Mouse (Mus musculus) CH12.LX (cell line): ENCODE data around the gene Grin3b. TPM values are rescaled to one million over a fixed set of nuclear protein-coding genes. Genes with fewer than 3 reads are reported as not detected.

Experiments used
- DNase-seq: peaks from one replicate; pipeline ENCODE4 v3.0.0-alpha.2; 2013; ENCODE audit errors: extremely low read depth
- H3K27ac ChIP-seq: 2 replicates; pipeline ENCODE4 v1.5.1; 2012; ENCODE audit warnings: low read depth, mild to moderate bottlenecking, control low read depth, moderate library complexity; ENCODE audit not compliant: insufficient read depth
- H3K27me3 ChIP-seq: replicated peaks from 2 replicates; pipeline ENCODE3; 2012; ENCODE audit warnings: inconsistent platforms
- H3K36me3 ChIP-seq, 2 experiments: replicated peaks in 1 of 2; 2 replicates each; pipeline versions ENCODE3 to v1.6.1; 2012; ENCODE audit warnings: inconsistent platforms in 1 of 2, low read length in 1 of 2, mild to moderate bottlenecking in 1 of 2, mixed read lengths in 1 of 2, moderate library complexity in 1 of 2; ENCODE audit not compliant: control insufficient read depth in 1 of 2, insufficient read depth in 1 of 2
- H3K4me1 ChIP-seq, 2 experiments: 2 replicates each; pipeline ENCODE4 v1.6.1; 2012; ENCODE audit warnings: inconsistent platforms in 1 of 2, moderate library complexity in 1 of 2; ENCODE audit not compliant: insufficient read depth in 2 of 2, control insufficient read depth in 1 of 2
- H3K4me2 ChIP-seq: 2 replicates; pipeline ENCODE4 v1.6.1; 2012; ENCODE audit warnings: low read depth, mild to moderate bottlenecking, control low read depth; ENCODE audit not compliant: poor library complexity, insufficient read depth, severe bottlenecking
- H3K4me3 ChIP-seq, 3 experiments: fragments of 150-350 bp in 1 of 3; sonication (generic) in 1 of 3; replicated peaks in 1 of 3; 2 replicates each; pipeline versions ENCODE3 to v1.5.1; 2011 to 2012; ENCODE audit warnings: low read depth in 2 of 3, low read length in 2 of 3, mild to moderate bottlenecking in 2 of 3, moderate library complexity in 2 of 3, control low read depth in 1 of 3, improper control_type of control experiment in 1 of 3, inconsistent platforms in 1 of 3, mixed read lengths in 1 of 3; ENCODE audit not compliant: poor library complexity in 1 of 3
- H3K79me2 ChIP-seq: replicated peaks from 2 replicates; pipeline ENCODE4 v1.6.1; 2012; ENCODE audit warnings: mild to moderate bottlenecking, moderate library complexity; ENCODE audit not compliant: control insufficient read depth, poor library complexity, insufficient read depth, severe bottlenecking; ENCODE audit errors: extremely low read depth
- H3K9ac ChIP-seq: 2 replicates; pipeline ENCODE4 v1.6.1; 2012; ENCODE audit warnings: low read depth, mild to moderate bottlenecking, control low read depth, moderate library complexity; ENCODE audit not compliant: insufficient read depth
- H3K9me3 ChIP-seq: replicated peaks from 2 replicates; pipeline ENCODE3; 2012; ENCODE audit warnings: low read length, inconsistent platforms, mixed read lengths
- BHLHE40 ChIP-seq: IDR thresholded peaks from 2 replicates; pipeline ENCODE4 v1.6.1; 2011; ENCODE audit warnings: mild to moderate bottlenecking, low read depth, low read length, improper control_type of control experiment
- CHD1 ChIP-seq: IDR thresholded peaks from 2 replicates; pipeline ENCODE4 v1.6.1; 2012; ENCODE audit warnings: low read depth, low read length, improper control_type of control experiment, inconsistent platforms
- CHD2 ChIP-seq: IDR thresholded peaks from 2 replicates; pipeline ENCODE4 v1.6.1; 2011; ENCODE audit warnings: low read length, improper control_type of control experiment
- CTCF ChIP-seq, 2 experiments: IDR thresholded peaks in 1 of 2; conservative IDR thresholded peaks in 1 of 2; 2 replicates each; pipeline ENCODE4 v1.5.1; 2011 to 2012; ENCODE audit warnings: low read depth in 2 of 2, low read length in 2 of 2, improper control_type of control experiment in 1 of 2, inconsistent platforms in 1 of 2, mild to moderate bottlenecking in 1 of 2, moderate library complexity in 1 of 2
- E2F4 ChIP-seq: IDR thresholded peaks from 2 replicates; pipeline ENCODE4 v1.6.1; 2011; ENCODE audit warnings: low read depth, low read length, improper control_type of control experiment; ENCODE audit not compliant: insufficient replicate concordance
- ELF1 ChIP-seq: IDR thresholded peaks from 2 replicates; pipeline ENCODE4 v1.6.1; 2014; ENCODE audit warnings: low read depth, mild to moderate bottlenecking, inconsistent platforms, low read length, improper control_type of control experiment
- EP300 ChIP-seq: IDR thresholded peaks from 2 replicates; pipeline ENCODE4 v1.6.1; 2011; ENCODE audit warnings: low read length, improper control_type of control experiment
- ETS1 ChIP-seq: conservative IDR thresholded peaks from 2 replicates; pipeline ENCODE4 v1.6.1; 2012; ENCODE audit warnings: low read depth, mild to moderate bottlenecking, inconsistent platforms, low read length, improper control_type of control experiment, moderate library complexity
- GABPA ChIP-seq: IDR thresholded peaks from 2 replicates; pipeline ENCODE4 v1.6.1; 2012; ENCODE audit warnings: low read depth, low read length, improper control_type of control experiment, inconsistent platforms; ENCODE audit not compliant: insufficient replicate concordance
- HCFC1 ChIP-seq: IDR thresholded peaks from 2 replicates; pipeline ENCODE4 v1.6.1; 2012; ENCODE audit warnings: low read depth, mild to moderate bottlenecking, inconsistent platforms, low read length, improper control_type of control experiment
- IRF4 ChIP-seq: IDR thresholded peaks from 2 replicates; pipeline ENCODE4 v1.6.1; 2014; ENCODE audit warnings: low read depth, mild to moderate bottlenecking, inconsistent platforms, low read length, improper control_type of control experiment
- JUN ChIP-seq: IDR thresholded peaks from 2 replicates; pipeline ENCODE4 v1.6.1; 2011; ENCODE audit warnings: low read depth, mild to moderate bottlenecking, low read length, improper control_type of control experiment, moderate library complexity; ENCODE audit not compliant: insufficient read depth
- JUND ChIP-seq: conservative IDR thresholded peaks from 2 replicates; pipeline ENCODE4 v1.6.1; 2011; ENCODE audit warnings: low read depth, low read length, improper control_type of control experiment
- KAT2A ChIP-seq: IDR thresholded peaks from 2 replicates; pipeline ENCODE4 v1.6.1; 2012; ENCODE audit warnings: low read length, improper control_type of control experiment, inconsistent platforms; ENCODE audit not compliant: insufficient replicate concordance
- MEF2A ChIP-seq: IDR thresholded peaks from 2 replicates; pipeline ENCODE4 v1.6.1; 2014; ENCODE audit warnings: low read depth, mild to moderate bottlenecking, inconsistent platforms, low read length, improper control_type of control experiment, borderline replicate concordance
- MYC ChIP-seq: IDR thresholded peaks from 2 replicates; pipeline ENCODE4 v1.6.1; 2011; ENCODE audit warnings: low read depth, mild to moderate bottlenecking, improper control_type of control experiment, low read length
- NELFE ChIP-seq: IDR thresholded peaks from 2 replicates; pipeline ENCODE4 v1.6.1; 2011; ENCODE audit warnings: low read depth, low read length, improper control_type of control experiment
- NRF1 ChIP-seq: IDR thresholded peaks from 2 replicates; pipeline ENCODE4 v1.6.1; 2014; ENCODE audit warnings: low read depth, mild to moderate bottlenecking, inconsistent platforms, low read length, improper control_type of control experiment, moderate library complexity
- PAX5 ChIP-seq: IDR thresholded peaks from 2 replicates; pipeline ENCODE4 v1.6.1; 2012; ENCODE audit warnings: low read length, inconsistent platforms, mixed read lengths
- POLR2A ChIP-seq: IDR thresholded peaks from 2 replicates; pipeline ENCODE4 v1.6.1; 2011; ENCODE audit warnings: low read depth, mild to moderate bottlenecking, improper control_type of control experiment, low read length
- RAD21 ChIP-seq: IDR thresholded peaks from 2 replicates; pipeline ENCODE4 v1.6.1; 2011; ENCODE audit warnings: low read depth, mild to moderate bottlenecking, low read length, improper control_type of control experiment, moderate library complexity
- RCOR1 ChIP-seq: conservative IDR thresholded peaks from 2 replicates; pipeline ENCODE4 v1.6.1; 2012; ENCODE audit warnings: low read depth, mild to moderate bottlenecking, inconsistent platforms, low read length, improper control_type of control experiment
- SIN3A ChIP-seq: IDR thresholded peaks from 2 replicates; pipeline ENCODE4 v1.6.1; 2012; ENCODE audit warnings: low read length, improper control_type of control experiment, inconsistent platforms
- SMC3 ChIP-seq: IDR thresholded peaks from 2 replicates; pipeline ENCODE4 v1.6.1; 2011; ENCODE audit warnings: low read depth, low read length, improper control_type of control experiment
- TBP ChIP-seq: conservative IDR thresholded peaks from 2 replicates; pipeline ENCODE4 v1.6.1; 2011; ENCODE audit warnings: low read depth, low read length, improper control_type of control experiment
- TCF12 ChIP-seq: IDR thresholded peaks from 2 replicates; pipeline ENCODE4 v1.6.1; 2014; ENCODE audit warnings: low read depth, mild to moderate bottlenecking, inconsistent platforms, low read length, improper control_type of control experiment
- UBTF ChIP-seq: IDR thresholded peaks from 2 replicates; pipeline ENCODE4 v1.6.1; 2012; ENCODE audit warnings: low read depth, mild to moderate bottlenecking, inconsistent platforms, low read length, improper control_type of control experiment, moderate library complexity
- ZC3H11A ChIP-seq: IDR thresholded peaks from 2 replicates; pipeline ENCODE4 v1.6.1; 2012; ENCODE audit warnings: low read depth, mild to moderate bottlenecking, inconsistent platforms, low read length, improper control_type of control experiment
- ZKSCAN1 ChIP-seq: IDR thresholded peaks from 2 replicates; pipeline ENCODE4 v1.6.1; 2012; ENCODE audit warnings: low read depth, inconsistent platforms, low read length, improper control_type of control experiment, borderline replicate concordance
- ZMIZ1 ChIP-seq: IDR thresholded peaks from 2 replicates; pipeline ENCODE4 v1.6.1; 2012; ENCODE audit warnings: low read depth, mild to moderate bottlenecking, inconsistent platforms, low read length, improper control_type of control experiment
- ZNF384 ChIP-seq: IDR thresholded peaks from 2 replicates; pipeline ENCODE4 v1.6.1; 2012; ENCODE audit warnings: low read depth, low read length, improper control_type of control experiment, inconsistent platforms
- dilution Hi-C: fragments of 300-500 bp; cut with MboI; formaldehyde crosslinking; loops from 2 replicates; pipeline ENCODE4 v1.14.3; 2020; ENCODE audit warnings: low sequenced_read_pairs; ENCODE audit not compliant: extremely low pct_unique_long_range_greater_than_20kb, extremely low pct_ligation_motif_present
- in situ Hi-C: fragments of 300-500 bp; cut with MboI; formaldehyde crosslinking; loops from 3 replicates; pipeline ENCODE4 v1.14.3; 2019; ENCODE audit warnings: low sequenced_read_pairs, low pct_ligation_motif_present, low pct_unique_long_range_greater_than_20kb, mixed read lengths
- polyA plus RNA-seq: library from polyadenylated mRNA; unstranded; fragments of >175 nt; gene quantifications from 2 replicates; pipeline ENCODE4 v1.2.1, GENCODE M21; 2012; ENCODE audit warnings: low read depth; ENCODE audit not compliant: insufficient read length
- total RNA-seq, 2 experiments: library from RNA; depleted of rRNA; stranded (reverse); fragments of 300-350 nt in 1 of 2; fragments of >200 nt in 1 of 2; gene quantifications; 2 replicates each; pipeline ENCODE4 v1.2.3; 2012 to 2014

Gene Grin3b
- total and polyA plus RNA-seq, 3 experiments: 0.27 to 0.59 (median 0.56) TPM

DNA sequence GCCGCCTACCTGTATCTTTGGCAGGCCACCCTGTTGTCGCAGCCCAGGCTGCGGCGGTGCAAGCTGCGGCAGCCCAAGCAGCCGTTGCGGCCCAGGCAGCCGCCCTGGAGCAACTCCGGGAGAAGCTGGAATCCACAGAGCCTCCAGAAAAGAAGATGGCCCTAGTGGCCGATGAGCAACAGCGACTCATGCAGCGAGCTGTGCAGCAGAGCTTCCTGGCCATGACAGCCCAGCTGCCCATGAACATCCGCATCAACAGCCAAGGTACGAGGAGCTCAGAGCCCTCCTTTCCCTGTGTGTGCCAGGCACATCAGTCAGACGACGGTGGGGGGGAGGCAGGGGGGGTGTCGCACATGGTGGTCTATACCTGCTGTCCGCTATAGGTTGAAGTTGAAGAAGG lies 19.9 kb upstream of the Grin3b start:
- H3K36me3 ChIP-seq: peaks cover 66 to 83% of the 10 kb centered on the region in 2 experiments
- no peaks in the 10 kb centered on the region for H3K27me3 ChIP-seq
- no peak for DNase-seq
- no peak overlapping the region for H3K4me3 ChIP-seq
- no peak for TF ChIP-seq EP300
- no peak for TF ChIP-seq ELF1
- no peak for TF ChIP-seq PAX5
- no peak for TF ChIP-seq ZKSCAN1
- TF ChIP-seq CHD2: no peak
- TF ChIP-seq POLR2A: no peak
- no peak for TF ChIP-seq TBP
- no peak for TF ChIP-seq ZMIZ1
- TF ChIP-seq JUND: no peak
- no peak for TF ChIP-seq MEF2A
- no peak for TF ChIP-seq BHLHE40
- TF ChIP-seq ZC3H11A: no peak
- no peak for TF ChIP-seq JUN
- no peak for TF ChIP-seq SMC3
- no peak for TF ChIP-seq HCFC1
- no peak for TF ChIP-seq TCF12
- TF ChIP-seq RCOR1: no peak
- TF ChIP-seq ZNF384: no peak
- no peak for TF ChIP-seq KAT2A
- H3K79me2 ChIP-seq: peaks cover 17% of the 10 kb centered on the region; the same call in 1 of the 2 replicates
- in situ Hi-C loops: no loop called here
- no peak overlapping the region for H3K9ac ChIP-seq
- H3K4me2 ChIP-seq: no peak overlapping the region
- no peaks in the 10 kb centered on the region for H3K9me3 ChIP-seq
- H3K4me1 ChIP-seq: peaks cover 25 to 64% of the 10 kb centered on the region in 2 experiments
- no peak overlapping the region for H3K27ac ChIP-seq
- dilution Hi-C loops: no loop called here

DNA sequence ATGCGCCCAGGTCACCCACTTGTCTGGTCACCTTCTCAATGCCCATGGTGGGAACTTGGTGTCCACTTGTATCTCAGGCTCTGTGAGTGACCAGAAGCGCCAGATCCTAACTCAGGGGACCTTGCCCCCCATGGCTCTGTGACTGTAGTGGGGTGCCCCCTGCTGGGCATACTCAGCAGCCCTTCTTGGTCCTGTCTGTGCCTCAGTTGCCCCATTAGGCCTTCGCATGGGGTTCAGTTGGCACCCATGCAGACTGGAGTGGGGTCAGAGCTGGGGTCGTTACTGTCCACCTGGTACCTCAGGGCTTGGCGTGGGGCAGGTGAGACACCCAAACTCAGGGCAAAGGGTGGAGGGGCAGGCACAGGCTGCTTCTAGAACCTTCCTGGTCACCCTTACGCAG lies 16.6 kb upstream of the Grin3b start:
- Histone ChIP-seq H3K9ac (no peak overlapping the region), H3K9me3 (no peaks in the 10 kb centered on the region), H3K4me3 (no peak overlapping the region), H3K27ac (no peak overlapping the region), H3K4me1 (peaks cover 28 to 57% of the 10 kb centered on the region in 2 experiments), H3K4me2 (no peak overlapping the region), H3K79me2 (no peaks in the 10 kb centered on the region), H3K27me3 (no peaks in the 10 kb centered on the region), H3K36me3 (peaks cover 40 to 53% of the 10 kb centered on the region in 2 experiments)
- dilution Hi-C loops: no loop called here
- in situ Hi-C loops: no loop called here
- no peak for DNase-seq
- TF ChIP-seq MEF2A (peak; percentile 21; the same call in 1 of the 2 replicates), IRF4 (peak; percentile 5; the same call in 1 of the 2 replicates), JUND (no peak), GABPA (no peak), SIN3A (no peak), CTCF (conservative IDR thresholded peaks at IDR 0.05 in 1 of 2, IDR thresholded peaks at IDR 0.05 in 1 of 2; ENCODE audit: low read depth in 2 of 2, low read length in 2 of 2) (peak; percentile 25 to 75; a peak in 3 of 4 replicates), PAX5 (no peak), TCF12 (no peak; the same call in 1 of the 2 replicates), ELF1 (no peak), E2F4 (no peak), KAT2A (no peak), ZMIZ1 (no peak), TBP (no peak), NELFE (no peak), CHD2 (no peak), NRF1 (no peak), RAD21 (peak; percentile 69), SMC3 (peak; percentile 79), ZKSCAN1 (no peak), MYC (no peak), ETS1 (no peak), CHD1 (no peak), UBTF (no peak), ZNF384 (no peak), POLR2A (no peak; the same call in 1 of the 2 replicates)
